In the genomic region with DNA sequence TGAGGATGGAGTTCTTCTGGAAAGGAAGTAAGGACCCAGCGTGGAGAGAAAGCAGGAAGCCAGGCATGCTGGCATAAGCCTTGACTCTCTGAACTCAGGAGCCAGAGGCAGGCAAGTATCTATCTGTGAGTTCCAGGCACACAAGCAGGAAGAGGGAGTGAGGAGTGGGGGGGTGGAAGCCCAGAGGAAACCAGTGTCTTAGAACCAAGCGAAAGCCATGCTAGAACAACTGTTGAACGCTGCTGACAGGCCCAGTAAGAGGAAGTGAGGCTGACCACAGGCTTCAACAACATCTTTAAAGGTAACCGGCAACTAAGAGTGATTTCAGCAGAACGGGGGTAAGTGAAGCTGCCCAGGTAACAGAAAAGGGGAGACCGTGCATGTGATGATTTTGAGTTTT, we compare ENCODE assay signal across 11 mouse cellular contexts. TPM values are rescaled to one million over a fixed set of nuclear protein-coding genes. Genes with fewer than 3 reads are reported as not detected.
DNase-seq lines count a peak whose midpoint lies in the region; ATAC-seq and TF ChIP-seq lines count a peak whose summit lies in the region.
"Had no signal": no experiment of that assay in that cellular context is flagged by ENCODE, and none has a peak within 500 bp of the region (broad histone marks: within the 10 kb centered on the region; RNA-seq: fewer than 3 reads in every experiment).

No protein-coding gene starts in this region.

- DNase-seq in spleen, adult 2 months (ENCODE audit: low read depth in 1 of 2, low spot score in 2 of 2): peak in 1 of 2 experiments; percentile 80
- DNase-seq in spleen, adult 12 weeks (ENCODE audit: low spot score): no peak
- DNase-seq in MEL-GATA-1-ER (ENCODE audit: extremely low read depth, low read depth): peak; percentile 79
- no peak for DNase-seq in embryo, embryonic 9.5 days (ENCODE audit: extremely low spot score)
- no peak for DNase-seq in gastrocnemius, postnatal 36 days
- DNase-seq: right cerebral cortex, postnatal 25 days had no signal

- 9% methylated on average over 6 of the region's 6 CpGs for WGBS in spleen, adult 2 months
- WGBS in liver, embryonic 16.5 days (ENCODE audit: insufficient replicate concordance): 20% methylated on average over 6 of the region's 6 CpGs
- WGBS in small intestine, adult 2 months: 78% methylated on average over 6 of the region's 6 CpGs
- 89% methylated on average over 6 of the region's 6 CpGs for WGBS in kidney, embryonic 15.5 days

- TF ChIP-seq POLR2A in spleen, adult 2 months (IDR thresholded peaks at IDR 0.05; ENCODE audit: low read depth, low read length): no peak
- no peak for TF ChIP-seq POLR2A in small intestine, adult 2 months (IDR thresholded peaks at IDR 0.05; ENCODE audit: low read depth, low read length)

- ATAC-seq in liver, embryonic 16.5 days (ENCODE audit: low read depth): peak; percentile 38; the same call in 1 of the 2 replicates
- no peak for ATAC-seq in kidney, embryonic 15.5 days (replicated peaks; ENCODE audit: low FRiP score)
- ATAC-seq: hindbrain, embryonic 16.5 days had no signal

- intact Hi-C loops in gastrocnemius, postnatal 36 days (cut with DNase I): no loop called here

- peaks cover 4% of the 10 kb centered on the region; the same call in 1 of the 2 replicates for H3K36me3 ChIP-seq in spleen, adult 2 months (ENCODE audit: control insufficient read depth, insufficient read depth, low read length)
- H3K36me3 ChIP-seq in liver, embryonic 16.5 days (ENCODE audit: control insufficient read depth, insufficient read depth): peaks cover 7% of the 10 kb centered on the region; the same call in 1 of the 2 replicates
- peaks cover 14% of the 10 kb centered on the region for H3K36me3 ChIP-seq in small intestine, adult 2 months (ENCODE audit: control insufficient read depth, insufficient read depth, low read length)
- peaks cover 55% of the 10 kb centered on the region for H3K36me3 ChIP-seq in kidney, embryonic 15.5 days

- H3K9me3 ChIP-seq in liver, embryonic 16.5 days (replicated peaks; ENCODE audit: control insufficient read depth, low read length): no peaks in the 10 kb centered on the region
- H3K9me3 ChIP-seq in kidney, embryonic 15.5 days (replicated peaks): no peaks in the 10 kb centered on the region

- H3K27me3 ChIP-seq in spleen, adult 2 months (ENCODE audit: control insufficient read depth, insufficient read depth, low read length): no peaks in the 10 kb centered on the region
- H3K27me3 ChIP-seq in liver, embryonic 16.5 days (ENCODE audit: control insufficient read depth, insufficient read depth, low read depth, low read length): no peaks in the 10 kb centered on the region
- H3K27me3 ChIP-seq in small intestine, adult 2 months (ENCODE audit: control insufficient read depth, insufficient read depth, low read length): no peaks in the 10 kb centered on the region
- H3K27me3 ChIP-seq in kidney, embryonic 15.5 days: no peaks in the 10 kb centered on the region

- peak overlapping the region; percentile 86 for H3K27ac ChIP-seq in spleen, adult 2 months (ENCODE audit: insufficient read depth, low read length)
- peak overlapping the region; percentile 30; the same call in 1 of the 2 replicates for H3K27ac ChIP-seq in liver, embryonic 16.5 days (ENCODE audit: low read length)
- H3K27ac ChIP-seq in small intestine, adult 2 months (ENCODE audit: insufficient read depth, low read depth, low read length): peak overlapping the region; percentile 29
- no peak overlapping the region for H3K27ac ChIP-seq in kidney, embryonic 15.5 days

- H3K4me2 ChIP-seq in liver, embryonic 16.5 days (ENCODE audit: low read depth, low read length): no peak overlapping the region
- no peak overlapping the region for H3K4me2 ChIP-seq in kidney, embryonic 15.5 days

- no peak for TF ChIP-seq CTCF in spleen, adult 2 months (IDR thresholded peaks at IDR 0.05; ENCODE audit: extremely low read depth, insufficient read depth, insufficient read length, insufficient replicate concordance)
- no peak for TF ChIP-seq CTCF in small intestine, adult 2 months (IDR thresholded peaks at IDR 0.05; ENCODE audit: extremely low read depth, insufficient read length, insufficient replicate concordance, low read depth, low read length)

- peak overlapping the region; percentile 7; the same call in 1 of the 2 replicates for H3K4me3 ChIP-seq in spleen, adult 2 months (ENCODE audit: extremely low read depth, insufficient read depth, insufficient read length)
- H3K4me3 ChIP-seq in liver, embryonic 16.5 days (ENCODE audit: low read depth, low read length): no peak overlapping the region
- no peak overlapping the region for H3K4me3 ChIP-seq in small intestine, adult 2 months (ENCODE audit: low read depth, low read length)
- no peak overlapping the region for H3K4me3 ChIP-seq in kidney, embryonic 15.5 days (replicated peaks)
- H3K4me3 ChIP-seq: layer of hippocampus, adult 2 months had no signal

- H3K9ac ChIP-seq in liver, embryonic 16.5 days (ENCODE audit: low read depth, low read length): no peak overlapping the region
- no peak overlapping the region for H3K9ac ChIP-seq in kidney, embryonic 15.5 days

- peaks cover 19% of the 10 kb centered on the region for H3K4me1 ChIP-seq in spleen, adult 2 months (ENCODE audit: control insufficient read depth, insufficient read depth, insufficient read length)
- H3K4me1 ChIP-seq in liver, embryonic 16.5 days (ENCODE audit: control insufficient read depth, low read depth, low read length): peaks cover 18% of the 10 kb centered on the region
- peaks cover 16% of the 10 kb centered on the region for H3K4me1 ChIP-seq in small intestine, adult 2 months (ENCODE audit: control insufficient read depth, insufficient read depth, insufficient read length, low read length)
- peaks cover 27% of the 10 kb centered on the region for H3K4me1 ChIP-seq in kidney, embryonic 15.5 days

RNA-seq across cellular contexts. Expression of a gene that starts 6.2 kb away (rescaled TPM):
- polyA plus RNA-seq in spleen, adult 2 months (2012; rRNA removed): 14.5 and 16.0 TPM in 2 replicates
- polyA plus RNA-seq in liver, embryonic 16.5 days (2015; fragmentation: Nextera tagmentation; extraction: Ambion mirVana): 6.0 and 6.7 TPM in 2 replicates
- polyA plus RNA-seq in small intestine, adult 2 months (2012; rRNA removed): 6.0 and 8.9 TPM in 2 replicates
- polyA plus RNA-seq in kidney, embryonic 15.5 days (2015; fragmentation: Nextera tagmentation; extraction: Ambion mirVana): 19.9 and 20.2 TPM in 2 replicates
- total RNA-seq in gastrocnemius, postnatal 36 days (2021): 10 to 100 TPM in 1 of 2 experiments, 1 to 10 TPM in 1; 8.4 to 10.4 TPM

RNA-seq across cellular contexts. Expression of a gene that starts 16.2 kb away (rescaled TPM):
- polyA plus RNA-seq in spleen, adult 2 months (2012; rRNA removed): 133 and 134 TPM in 2 replicates
- polyA plus RNA-seq in liver, embryonic 16.5 days (2015; fragmentation: Nextera tagmentation; extraction: Ambion mirVana): 0.79 and 1.1 TPM in 2 replicates
- polyA plus RNA-seq in small intestine, adult 2 months (2012; rRNA removed): 18.7 and 36.7 TPM in 2 replicates
- 2.5 and 3.8 TPM in 2 replicates for polyA plus RNA-seq in kidney, embryonic 15.5 days (2015; fragmentation: Nextera tagmentation; extraction: Ambion mirVana)
- total RNA-seq in gastrocnemius, postnatal 36 days (2021): 10 to 100 TPM; 24.5 to 35.2 TPM
